Mouse (Mus musculus) forebrain, embryonic 13.5 days (tissue): ENCODE results near the gene Strbp. TPM values are rescaled to one million over a fixed set of nuclear protein-coding genes. Genes with fewer than 3 reads are reported as not detected.

ENCODE experiments used
- ATAC-seq: fragments of 200-750 bp; cut with Nextera tagmentation; 2 replicates; pipeline ENCODE4 v1.8.0; 2017
- H3K27ac ChIP-seq: fragments of 300-500 bp; sonication (generic); 2 replicates; pipeline ENCODE4 v1.5.1; 2015; ENCODE audit warnings: inconsistent platforms, mild to moderate bottlenecking, moderate library complexity
- H3K27me3 ChIP-seq: fragments of 300-500 bp; sonication (generic); 2 replicates; pipeline ENCODE4 v1.6.1; 2015; ENCODE audit warnings: mild to moderate bottlenecking, inconsistent platforms
- H3K36me3 ChIP-seq: fragments of 300-500 bp; sonication (generic); 2 replicates; pipeline ENCODE4 v1.6.1; 2015; ENCODE audit warnings: mild to moderate bottlenecking, inconsistent platforms; ENCODE audit not compliant: poor library complexity, severe bottlenecking
- H3K4me1 ChIP-seq: fragments of 300-500 bp; sonication (generic); 2 replicates; pipeline ENCODE4 v1.6.1; 2015; ENCODE audit warnings: inconsistent platforms
- H3K4me2 ChIP-seq: fragments of 300-500 bp; sonication (generic); 2 replicates; pipeline ENCODE4 v1.6.1; 2015; ENCODE audit warnings: inconsistent platforms, mild to moderate bottlenecking, moderate library complexity
- H3K4me3 ChIP-seq: fragments of 300-500 bp; sonication (generic); 2 replicates; pipeline ENCODE4 v1.5.1; 2015; ENCODE audit warnings: mild to moderate bottlenecking, inconsistent platforms
- H3K9ac ChIP-seq: fragments of 300-500 bp; sonication (generic); 2 replicates; pipeline ENCODE4 v1.6.1; 2015; ENCODE audit warnings: mild to moderate bottlenecking, inconsistent platforms
- H3K9me3 ChIP-seq: fragments of 300-500 bp; sonication (generic); replicated peaks from 2 replicates; pipeline ENCODE4 v1.6.1; 2016; ENCODE audit warnings: inconsistent platforms
- WGBS: fragments of 180-500 bp; shearing (Covaris S2); methylation state at CpG from one replicate; pipeline ENCODE4 v1.1.7; 2015; 5-methylcytosine and 5-hydroxymethylcytosine counted together
- polyA plus RNA-seq: library from polyadenylated mRNA; unstranded; fragments of >200 nt; fragmentation: Nextera tagmentation; extraction: Ambion mirVana; gene quantifications from 2 replicates; pipeline ENCODE4 v1.2.1, GENCODE M21; 2015

Gene Strbp
- polyA plus RNA-seq = 101 and 105 TPM in 2 replicates

DNA sequence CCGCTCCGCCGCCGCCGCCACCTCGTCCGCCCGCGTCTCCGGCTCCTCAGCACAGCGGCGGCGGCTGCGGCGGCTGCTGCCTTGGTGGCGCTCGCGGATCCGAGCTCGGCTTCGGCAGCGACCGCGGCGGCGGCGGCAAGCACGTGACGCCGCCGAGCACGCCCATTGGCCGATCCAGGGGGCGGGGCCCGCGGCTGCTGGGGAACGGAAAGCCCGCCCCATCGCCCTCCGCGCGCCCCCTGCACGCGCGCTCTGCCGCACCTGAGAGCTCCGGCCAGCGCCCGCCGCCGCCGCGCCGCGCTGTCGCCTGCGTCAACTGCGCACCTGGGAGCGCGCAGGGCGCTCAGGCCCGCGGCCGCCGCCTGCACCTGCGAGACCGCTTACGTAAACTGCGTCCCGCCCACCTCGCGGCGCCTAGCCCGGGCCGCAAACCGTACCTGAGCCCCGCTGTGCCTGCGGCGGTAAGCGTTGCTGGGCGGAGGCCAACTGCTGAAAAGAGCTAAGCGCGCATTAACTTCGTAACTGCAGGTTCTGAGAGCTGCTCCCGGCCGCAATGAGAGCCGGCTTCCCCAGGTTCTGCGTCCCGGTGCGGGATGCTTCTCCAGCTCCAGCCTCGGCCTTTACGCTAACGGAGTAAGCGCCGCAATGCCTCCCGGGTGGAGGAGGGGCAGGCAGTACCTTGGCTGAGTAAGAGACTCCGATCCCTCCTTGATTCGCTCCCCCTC lies at the start of gene Strbp:
Gene Strbp, minus strand, starts transcription at position 630 of the 725 bp plus-strand sequence.
- ATAC-seq = peak; percentile 92
- H3K4me3 ChIP-seq = peak within 1 kb of the TSS; percentile 97
- H3K27ac ChIP-seq = peak within 1 kb of the TSS; percentile 96
- peak within 1 kb of the TSS; percentile 86 for H3K4me2 ChIP-seq
- no peaks in the 10 kb centered on the region for H3K36me3 ChIP-seq
- H3K27me3 ChIP-seq = no peaks in the 10 kb centered on the region
- no peaks in the 10 kb centered on the region for H3K9me3 ChIP-seq
- under 1% methylated on average over 68 of the region's 98 CpGs for WGBS
- peak within 1 kb of the TSS; percentile 97 for H3K9ac ChIP-seq
- H3K4me1 ChIP-seq = peaks cover 31% of the 10 kb centered on the region

GRCm38 (mm10) chr2:37751114-37751513 lies 47.5 kb upstream of the Strbp start:
- no peaks in the 10 kb centered on the region for H3K9me3 ChIP-seq

GRCm38 (mm10) chr2:37749323-37749722 lies 45.7 kb upstream of the Strbp start:
- Histone ChIP-seq H3K27ac (no peak overlapping the region), H3K4me3 (no peak overlapping the region), H3K4me2 (no peak overlapping the region), H3K36me3 (no peaks in the 10 kb centered on the region), H3K4me1 (peaks cover 16% of the 10 kb centered on the region), H3K9me3 (no peaks in the 10 kb centered on the region), H3K27me3 (no peaks in the 10 kb centered on the region), H3K9ac (no peak overlapping the region)
- ATAC-seq = no peak
- WGBS = 88% methylated on average over 6 of the region's 6 CpGs

More at GRCm38 (mm10) chr2:37751114-37751513, 47.5 kb upstream of the Strbp start:
- H3K27ac ChIP-seq = no peak overlapping the region
- ATAC-seq = no peak
- no peak overlapping the region for H3K4me2 ChIP-seq
- H3K4me1 ChIP-seq = peaks cover 16% of the 10 kb centered on the region
- H3K27me3 ChIP-seq = no peaks in the 10 kb centered on the region
- no peaks in the 10 kb centered on the region for H3K36me3 ChIP-seq
- WGBS = 89% methylated on average over 1 of the region's 1 CpGs
- no peak overlapping the region for H3K4me3 ChIP-seq
- no peak overlapping the region for H3K9ac ChIP-seq

GRCm38 (mm10) chr2:37748442-37749066 lies 44.9 kb upstream of the Strbp start:
- Histone ChIP-seq H3K9ac (no peak overlapping the region), H3K4me3 (no peak overlapping the region), H3K9me3 (no peaks in the 10 kb centered on the region), H3K4me2 (no peak overlapping the region), H3K27ac (no peak overlapping the region), H3K4me1 (peaks cover 16% of the 10 kb centered on the region), H3K27me3 (no peaks in the 10 kb centered on the region), H3K36me3 (no peaks in the 10 kb centered on the region)
- 46% methylated on average over 10 of the region's 10 CpGs for WGBS
- ATAC-seq = 0 out of 2 replicates have a peak, but pooled peaks have one; percentile 24

- no peaks in the 10 kb centered on the region for H3K27me3 ChIP-seq
- H3K36me3 ChIP-seq = no peaks in the 10 kb centered on the region
- H3K9me3 ChIP-seq = no peaks in the 10 kb centered on the region
- H3K4me2 ChIP-seq = no peak overlapping the region
- H3K27ac ChIP-seq = no peak overlapping the region
- 0 out of 2 replicates have a peak, but pooled peaks have one; percentile 33 for ATAC-seq
- no peak overlapping the region for H3K9ac ChIP-seq
- WGBS = 29% methylated on average over 2 of the region's 2 CpGs
- H3K4me3 ChIP-seq = no peak overlapping the region
- peaks cover 16% of the 10 kb centered on the region for H3K4me1 ChIP-seq
These were observed 44.2 kb upstream of the Strbp start for GRCm38 (mm10) chr2:37747909-37748308.

DNA sequence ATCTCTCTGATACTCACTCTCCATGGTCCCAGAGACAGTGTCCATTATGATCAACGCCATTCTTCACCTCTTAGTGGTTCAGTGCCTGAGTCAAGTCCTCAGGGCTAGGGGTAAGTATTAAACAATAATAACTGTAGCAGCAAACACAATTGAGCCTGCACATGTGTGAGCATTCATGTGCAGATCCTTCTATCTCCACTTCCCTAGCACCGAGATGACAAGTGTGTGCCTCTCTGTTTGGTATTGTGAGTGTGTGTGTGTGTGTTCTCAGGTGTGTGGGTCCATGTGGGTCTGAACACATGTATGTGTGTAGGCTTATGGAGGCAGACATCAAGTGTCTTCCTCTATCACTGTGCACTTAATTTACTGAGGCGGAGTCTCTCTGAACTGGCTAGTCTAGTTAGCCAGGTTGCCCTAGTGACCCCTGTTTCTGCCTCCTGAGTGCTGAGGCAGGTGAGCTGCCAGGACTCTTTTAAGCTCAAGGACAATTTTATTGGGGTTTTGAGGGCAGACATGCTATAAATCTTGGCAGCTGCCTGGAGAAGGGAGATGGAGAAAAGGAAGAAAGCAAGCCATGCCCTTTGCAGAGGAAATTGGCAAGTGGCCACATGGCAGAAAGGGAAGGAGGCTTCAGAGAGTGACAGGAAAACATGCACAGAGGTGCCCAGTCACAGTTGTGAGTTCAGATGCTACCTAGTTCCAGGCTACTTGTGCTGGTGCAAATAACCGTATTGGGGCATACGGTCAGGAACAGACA lies 42.8 kb upstream of the Strbp start:
- ATAC-seq = no peak
- Histone ChIP-seq H3K4me3 (no peak overlapping the region), H3K4me1 (peaks cover 16% of the 10 kb centered on the region), H3K27ac (no peak overlapping the region), H3K4me2 (no peak overlapping the region), H3K27me3 (no peaks in the 10 kb centered on the region), H3K9ac (no peak overlapping the region), H3K36me3 (no peaks in the 10 kb centered on the region), H3K9me3 (no peaks in the 10 kb centered on the region)
- WGBS = 92% methylated on average over 5 of the region's 5 CpGs

DNA sequence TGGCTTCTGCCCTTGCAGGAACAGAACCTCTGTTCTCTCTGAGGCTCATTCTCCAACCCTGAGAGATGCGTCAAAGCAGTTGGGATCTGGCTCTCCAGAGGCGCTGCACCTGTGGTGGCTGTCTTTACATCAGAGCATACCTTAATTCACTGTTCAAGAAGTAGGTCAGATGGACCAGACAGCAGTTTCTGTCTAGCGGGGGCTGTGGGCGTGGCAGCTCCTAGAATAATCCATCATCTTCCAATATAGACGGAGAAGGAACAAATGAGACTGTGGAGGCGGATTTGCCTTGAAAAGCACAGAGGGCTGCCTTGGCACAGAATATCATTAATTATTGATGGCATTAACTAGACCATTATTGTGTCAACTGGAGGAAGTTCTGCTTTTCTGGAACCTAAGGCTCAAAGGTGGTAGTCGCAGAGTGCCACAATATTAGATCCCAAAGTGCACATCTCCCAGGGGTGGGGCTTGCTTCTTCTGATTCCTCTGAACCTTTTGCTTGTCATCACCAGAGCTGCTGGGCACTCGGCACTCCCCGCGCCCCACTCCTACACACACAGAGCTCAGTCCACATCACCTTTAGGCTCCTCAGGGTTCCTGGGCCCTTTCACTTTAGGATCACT lies 41.2 kb upstream of the Strbp start:
- Histone ChIP-seq H3K27me3 (no peaks in the 10 kb centered on the region), H3K4me2 (no peak overlapping the region), H3K27ac (no peak overlapping the region), H3K4me3 (no peak overlapping the region), H3K9me3 (no peaks in the 10 kb centered on the region), H3K36me3 (no peaks in the 10 kb centered on the region), H3K4me1 (peaks cover 16% of the 10 kb centered on the region), H3K9ac (no peak overlapping the region)
- 87% methylated on average over 10 of the region's 10 CpGs for WGBS
- no peak for ATAC-seq

- no peaks in the 10 kb centered on the region for H3K27me3 ChIP-seq
- H3K27ac ChIP-seq = no peak overlapping the region
- WGBS = 80% methylated on average over 20 of the region's 20 CpGs
- no peak overlapping the region for H3K4me2 ChIP-seq
- no peak for ATAC-seq
- 0 out of 2 replicates have a peak, but pooled peaks cover 4% of the 10 kb centered on the region for H3K4me1 ChIP-seq
- no peaks in the 10 kb centered on the region for H3K36me3 ChIP-seq
- H3K9ac ChIP-seq = no peak overlapping the region
- H3K4me3 ChIP-seq = no peak overlapping the region
- H3K9me3 ChIP-seq = no peaks in the 10 kb centered on the region
These were observed 38.3 kb upstream of the Strbp start for GRCm38 (mm10) chr2:37741806-37742554.

GRCm38 (mm10) chr2:37735807-37736188 lies 32.1 kb upstream of the Strbp start:
- no peak overlapping the region for H3K9ac ChIP-seq
- WGBS = 73% methylated on average over 1 of the region's 1 CpGs
- H3K4me2 ChIP-seq = peak overlapping the region; percentile 40

DNA sequence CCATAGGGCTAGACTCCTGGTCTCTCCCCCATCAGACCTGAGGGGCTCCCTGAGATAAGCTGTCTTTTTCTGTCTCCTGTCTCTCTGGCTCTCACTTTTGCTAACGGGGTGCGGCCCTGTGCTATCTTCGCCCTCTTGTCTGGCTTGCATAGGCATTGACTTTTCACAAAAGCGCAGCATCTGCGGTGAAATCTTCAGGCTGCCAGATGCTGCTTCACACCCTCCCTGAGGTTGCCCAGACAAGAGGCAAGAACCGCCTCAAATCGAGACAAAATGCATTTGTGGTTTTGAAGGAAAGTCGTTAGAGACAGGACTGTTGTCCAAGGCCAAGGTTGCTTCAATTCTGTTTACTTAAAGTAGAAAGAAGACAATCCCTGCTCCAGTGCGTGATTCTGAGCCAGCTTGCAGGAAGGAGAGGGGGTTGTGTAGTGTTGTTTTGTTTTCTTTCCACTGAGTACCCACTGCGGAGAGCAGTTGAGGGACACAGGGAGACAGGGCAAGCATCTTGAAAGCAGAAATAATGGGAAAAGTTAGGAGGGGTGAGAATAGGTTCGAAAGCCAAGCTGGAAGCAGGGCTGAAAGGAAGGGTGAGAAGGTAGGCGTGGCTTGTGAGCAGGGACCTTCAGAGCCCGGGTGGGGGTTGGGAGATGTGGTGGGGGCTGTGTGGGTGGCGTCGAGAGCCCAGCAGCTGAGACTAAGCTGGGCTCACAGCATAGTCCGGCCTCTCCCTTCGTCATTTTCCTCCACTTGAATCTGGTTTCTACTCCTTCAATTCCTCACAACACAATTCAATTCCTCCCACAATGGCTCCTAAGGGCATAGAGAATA lies 31.5 kb upstream of the Strbp start:
- peak overlapping the region; percentile 40 for H3K4me2 ChIP-seq
- H3K36me3 ChIP-seq = no peaks in the 10 kb centered on the region
- H3K4me1 ChIP-seq = peaks cover 12% of the 10 kb centered on the region
- H3K9me3 ChIP-seq = no peaks in the 10 kb centered on the region
- H3K27ac ChIP-seq = 0 out of 2 replicates have a peak overlapping the region, but pooled peaks have one; percentile 35
- H3K9ac ChIP-seq = no peak overlapping the region
- no peak overlapping the region for H3K4me3 ChIP-seq
- H3K27me3 ChIP-seq = no peaks in the 10 kb centered on the region
- peak; percentile 69; the same call in 1 of the 2 replicates for ATAC-seq
- WGBS = 13% methylated on average over 17 of the region's 17 CpGs

More at GRCm38 (mm10) chr2:37735807-37736188, 32.1 kb upstream of the Strbp start:
- H3K4me1 ChIP-seq = peaks cover 12% of the 10 kb centered on the region
- no peaks in the 10 kb centered on the region for H3K27me3 ChIP-seq
- H3K4me3 ChIP-seq = no peak overlapping the region
- H3K9me3 ChIP-seq = no peaks in the 10 kb centered on the region
- no peak for ATAC-seq
- no peaks in the 10 kb centered on the region for H3K36me3 ChIP-seq
- no peak overlapping the region for H3K27ac ChIP-seq
